Mouse (Mus musculus) kidney, embryonic 14.5 days (tissue): Measurements from ENCODE around the gene Erp27. TPM values are rescaled to one million over a fixed set of nuclear protein-coding genes. Genes with fewer than 3 reads are reported as not detected.

Experiments used
- ATAC-seq: fragments of 200-750 bp; cut with Nextera tagmentation; 2 replicates; pipeline ENCODE4 v1.8.0; 2017; ENCODE audit warnings: moderate number of reproducible peaks, mild to moderate bottlenecking, moderate TSS enrichment, moderate library complexity; ENCODE audit not compliant: low FRiP score, low TSS enrichment
- H3K27ac ChIP-seq: fragments of 300-500 bp; sonication (generic); 2 replicates; pipeline ENCODE4 v1.5.1; 2014; ENCODE audit warnings: low read depth, mild to moderate bottlenecking, low read length, moderate library complexity, mixed read lengths
- H3K27me3 ChIP-seq: fragments of 300-500 bp; sonication (generic); 2 replicates; pipeline ENCODE4 v1.6.1; 2014; ENCODE audit warnings: mild to moderate bottlenecking, low read length; ENCODE audit not compliant: control insufficient read depth, insufficient read depth
- H3K36me3 ChIP-seq: fragments of 300-500 bp; sonication (generic); 2 replicates; pipeline ENCODE4 v1.6.1; 2014; ENCODE audit warnings: low read length, mixed read lengths; ENCODE audit not compliant: control insufficient read depth, insufficient read depth
- H3K4me1 ChIP-seq: fragments of 300-500 bp; sonication (generic); 2 replicates; pipeline ENCODE4 v1.6.1; 2014; ENCODE audit warnings: low read length, mixed read lengths; ENCODE audit not compliant: control insufficient read depth, insufficient read depth
- H3K4me2 ChIP-seq: fragments of 300-500 bp; sonication (generic); replicated peaks from 2 replicates; pipeline ENCODE4 v1.6.1; 2014; ENCODE audit warnings: low read depth, mild to moderate bottlenecking, low read length
- H3K4me3 ChIP-seq: fragments of 300-500 bp; sonication (generic); 2 replicates; pipeline ENCODE4 v1.5.1; 2014; ENCODE audit warnings: mild to moderate bottlenecking, low read length
- H3K9ac ChIP-seq: fragments of 300-500 bp; sonication (generic); 2 replicates; pipeline ENCODE4 v1.6.1; 2014; ENCODE audit warnings: low read depth, mild to moderate bottlenecking, low read length, moderate library complexity
- H3K9me3 ChIP-seq: fragments of 300-500 bp; sonication (generic); 2 replicates; pipeline ENCODE4 v1.6.1; 2016; ENCODE audit warnings: low read length; ENCODE audit not compliant: control insufficient read depth
- WGBS: fragments of 180-500 bp; shearing (Covaris S2); extraction: QIAGEN DNeasy Blood & Tissue Kit; methylation state at CpG from one replicate; pipeline ENCODE4 v1.1.7; 2014; 5-methylcytosine and 5-hydroxymethylcytosine counted together
- polyA plus RNA-seq: library from polyadenylated mRNA; unstranded; fragments of >200 nt; fragmentation: Nextera tagmentation; extraction: Ambion mirVana; gene quantifications from 2 replicates; pipeline ENCODE4 v1.2.1, GENCODE M21; 2014

The Erp27 gene
- polyA plus RNA-seq, 1 experiment from 2014 or later = 0.22 TPM

GRCm38 (mm10) chr6:136954715-136955114, 32.7 kb upstream of the Erp27 start:
- Histone ChIP-seq H3K4me2 (no peak overlapping the region), H3K9ac (no peak overlapping the region), H3K9me3 (no peaks in the 10 kb centered on the region), H3K4me1 (0 out of 2 replicates have a peak, but pooled peaks cover 3% of the 10 kb centered on the region), H3K27ac (no peak overlapping the region), H3K27me3 (no peaks in the 10 kb centered on the region), H3K4me3 (no peak overlapping the region), H3K36me3 (no peaks in the 10 kb centered on the region)
- WGBS = 78% methylated on average over 8 of the region's 8 CpGs
- ATAC-seq = no peak

GRCm38 (mm10) chr6:136954192-136954591, 32.2 kb upstream of the Erp27 start:
- Histone ChIP-seq H3K36me3 (no peaks in the 10 kb centered on the region), H3K9ac (no peak overlapping the region), H3K27ac (no peak overlapping the region), H3K27me3 (no peaks in the 10 kb centered on the region), H3K9me3 (no peaks in the 10 kb centered on the region), H3K4me2 (no peak overlapping the region), H3K4me3 (no peak overlapping the region), H3K4me1 (0 out of 2 replicates have a peak, but pooled peaks cover 3% of the 10 kb centered on the region)
- ATAC-seq = no peak
- 76% methylated on average over 6 of the region's 6 CpGs for WGBS

GRCm38 (mm10) chr6:136952930-136953329, 30.9 kb upstream of the Erp27 start:
- 90% methylated on average over 9 of the region's 9 CpGs for WGBS
- no peak for ATAC-seq
- Histone ChIP-seq H3K27ac (no peak overlapping the region), H3K27me3 (no peaks in the 10 kb centered on the region), H3K4me1 (0 out of 2 replicates have a peak, but pooled peaks cover 3% of the 10 kb centered on the region), H3K9ac (no peak overlapping the region), H3K9me3 (no peaks in the 10 kb centered on the region), H3K4me2 (no peak overlapping the region), H3K36me3 (no peaks in the 10 kb centered on the region), H3K4me3 (no peak overlapping the region)

- Histone ChIP-seq H3K4me2 (no peak overlapping the region), H3K4me3 (no peak overlapping the region), H3K9ac (no peak overlapping the region), H3K27me3 (no peaks in the 10 kb centered on the region), H3K36me3 (no peaks in the 10 kb centered on the region), H3K4me1 (no peaks in the 10 kb centered on the region), H3K27ac (no peak overlapping the region), H3K9me3 (no peaks in the 10 kb centered on the region)
- ATAC-seq = no peak
- WGBS = 84% methylated on average over 2 of the region's 2 CpGs
These were observed 28.2 kb upstream of the Erp27 start for GRCm38 (mm10) chr6:136950171-136950570.

DNA sequence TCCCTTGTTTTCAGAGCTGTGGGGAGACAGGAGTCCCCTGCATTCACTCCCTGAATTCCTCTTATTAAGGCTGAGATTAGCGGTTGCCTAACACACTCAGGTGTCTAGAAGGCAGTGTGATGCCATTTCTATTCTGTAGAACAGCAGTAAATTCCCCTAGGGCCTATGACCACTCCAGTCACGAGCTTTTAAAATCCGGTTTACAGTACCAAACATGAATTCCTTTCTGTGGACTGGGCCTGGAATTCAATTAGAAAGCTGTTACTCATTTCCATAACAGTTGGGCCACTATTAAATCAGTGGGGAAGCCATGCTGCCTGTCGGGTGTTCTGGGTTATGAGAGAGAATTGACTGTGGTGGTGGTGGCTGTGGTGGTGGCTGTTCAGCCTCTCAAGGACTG, 25.7 kb upstream of the Erp27 start:
- H3K27me3 ChIP-seq = no peaks in the 10 kb centered on the region
- 54% methylated on average over 4 of the region's 4 CpGs for WGBS
- no peaks in the 10 kb centered on the region for H3K4me1 ChIP-seq
- H3K27ac ChIP-seq = no peak overlapping the region
- no peaks in the 10 kb centered on the region for H3K9me3 ChIP-seq
- H3K9ac ChIP-seq = no peak overlapping the region
- no peak overlapping the region for H3K4me2 ChIP-seq
- no peak overlapping the region for H3K4me3 ChIP-seq
- no peaks in the 10 kb centered on the region for H3K36me3 ChIP-seq
- no peak for ATAC-seq

GRCm38 (mm10) chr6:136946943-136947342, 25.0 kb upstream of the Erp27 start:
- WGBS = 56% methylated on average over 9 of the region's 9 CpGs
- no peak overlapping the region for H3K4me3 ChIP-seq
- ATAC-seq = peak; percentile 57; the same call in 1 of the 2 replicates
- H3K4me2 ChIP-seq = no peak overlapping the region
- H3K9me3 ChIP-seq = no peaks in the 10 kb centered on the region
- H3K36me3 ChIP-seq = no peaks in the 10 kb centered on the region
- H3K4me1 ChIP-seq = no peaks in the 10 kb centered on the region
- H3K27me3 ChIP-seq = no peaks in the 10 kb centered on the region
- no peak overlapping the region for H3K9ac ChIP-seq
- no peak overlapping the region for H3K27ac ChIP-seq

DNA sequence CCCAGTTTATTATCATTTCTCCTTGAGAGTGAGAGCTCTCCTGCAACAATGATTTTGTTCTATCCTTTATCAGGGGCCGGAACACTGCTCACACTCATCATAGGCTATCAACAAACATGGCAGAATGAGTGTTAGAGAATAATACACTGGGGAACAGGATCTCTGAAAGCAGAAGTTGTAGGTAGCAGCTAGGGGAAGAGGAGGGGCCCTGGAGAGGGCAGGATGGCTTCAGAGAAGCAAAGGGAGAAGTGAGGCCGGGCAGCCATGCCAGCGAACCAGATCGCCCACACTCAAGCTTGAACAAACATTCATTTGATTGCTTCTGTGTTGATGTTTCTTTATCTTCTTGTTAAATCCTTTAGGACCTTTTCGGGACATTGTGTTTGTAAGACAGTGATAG, 24.3 kb upstream of the Erp27 start:
- 72% methylated on average over 5 of the region's 5 CpGs for WGBS
- no peak overlapping the region for H3K4me2 ChIP-seq
- no peaks in the 10 kb centered on the region for H3K9me3 ChIP-seq
- no peak overlapping the region for H3K4me3 ChIP-seq
- no peaks in the 10 kb centered on the region for H3K36me3 ChIP-seq
- peaks cover 7% of the 10 kb centered on the region; the same call in 1 of the 2 replicates for H3K4me1 ChIP-seq
- no peak for ATAC-seq
- no peak overlapping the region for H3K9ac ChIP-seq
- no peaks in the 10 kb centered on the region for H3K27me3 ChIP-seq
- no peak overlapping the region for H3K27ac ChIP-seq

DNA sequence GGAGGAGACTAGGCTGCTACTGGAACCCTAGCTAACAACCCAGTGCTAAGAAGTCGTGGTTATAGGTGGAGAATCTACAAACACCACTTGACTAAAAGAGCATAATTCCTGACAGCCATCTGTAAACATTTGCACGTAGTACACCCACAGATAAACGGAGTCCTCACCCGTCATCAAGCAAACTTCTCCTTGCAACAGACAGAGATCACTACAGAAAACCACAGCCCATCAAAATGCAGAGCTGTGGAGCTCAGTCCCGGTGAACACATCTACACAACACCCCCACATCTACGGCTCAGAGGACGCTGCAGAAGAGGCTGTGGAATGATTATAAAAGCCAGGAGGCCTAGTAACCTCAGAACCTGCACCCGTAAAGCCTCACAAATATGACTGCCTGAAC, 22.5 kb upstream of the Erp27 start:
- Histone ChIP-seq H3K9me3 (no peaks in the 10 kb centered on the region), H3K9ac (no peak overlapping the region), H3K27ac (no peak overlapping the region), H3K4me2 (no peak overlapping the region), H3K27me3 (no peaks in the 10 kb centered on the region), H3K4me1 (peaks cover 19% of the 10 kb centered on the region), H3K4me3 (no peak overlapping the region), H3K36me3 (no peaks in the 10 kb centered on the region)
- no peak for ATAC-seq
- WGBS = 84% methylated on average over 8 of the region's 8 CpGs

GRCm38 (mm10) chr6:136943392-136943791, 21.4 kb upstream of the Erp27 start:
- H3K4me3 ChIP-seq = no peak overlapping the region
- H3K9ac ChIP-seq = no peak overlapping the region
- H3K9me3 ChIP-seq = no peaks in the 10 kb centered on the region
- no peaks in the 10 kb centered on the region for H3K27me3 ChIP-seq
- no peak overlapping the region for H3K4me2 ChIP-seq
- no peak overlapping the region for H3K27ac ChIP-seq
- peaks cover 19% of the 10 kb centered on the region for H3K4me1 ChIP-seq
- no peak for ATAC-seq
- H3K36me3 ChIP-seq = no peaks in the 10 kb centered on the region
